Mouse (Mus musculus) cortical plate, adult 2 months (tissue): ENCODE measurements around the gene Gm11985.
A peak's percentile ranks its signal among the peaks of the same experiment; 100 is the strongest.

Experiments
- CTCF ChIP-seq: fragments of 200-500 bp; IDR thresholded peaks from 2 replicates; pipeline ENCODE4 v1.5.1; 2011; ENCODE audit warnings: mild to moderate bottlenecking, control low read depth, low read length; ENCODE audit not compliant: insufficient read depth; ENCODE audit errors: extremely low read depth
- POLR2A ChIP-seq: fragments of 200-500 bp; IDR thresholded peaks from 2 replicates; pipeline ENCODE4 v1.6.1; 2011; ENCODE audit warnings: mild to moderate bottlenecking, low read length, control low read depth; ENCODE audit not compliant: insufficient read depth; ENCODE audit errors: extremely low read depth

DNA sequence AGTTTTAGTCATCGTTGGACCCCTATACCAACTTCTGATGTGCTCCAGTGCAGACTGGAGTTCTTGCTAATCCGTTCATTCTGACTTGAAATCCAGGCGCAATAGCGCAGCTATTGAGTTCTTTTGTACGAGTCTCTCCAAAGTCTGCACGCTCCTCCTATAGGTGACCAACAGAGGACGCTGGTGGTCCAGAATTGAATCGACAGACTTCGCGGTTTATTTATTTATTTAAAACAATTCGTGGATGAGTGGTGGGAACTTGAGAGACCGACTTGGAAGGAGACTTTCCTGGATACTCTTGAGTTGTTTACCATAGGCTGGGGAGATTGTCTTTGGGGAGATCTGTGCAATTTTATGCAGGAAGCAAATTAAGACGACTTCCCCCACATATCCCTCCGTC, 26.4 kb upstream of the Gm11985 start:
- TF ChIP-seq POLR2A (no peak), CTCF (peak; percentile 81)
